Mouse (Mus musculus) hindbrain, embryonic 14.5 days (tissue): ENCODE results near the gene Gde1. TPM values are rescaled to one million over a fixed set of nuclear protein-coding genes. Genes with fewer than 3 reads are reported as not detected.
A peak's percentile ranks its signal among the peaks of the same experiment; 100 is the strongest.

Experiments used
- ATAC-seq: fragments of 200-750 bp; cut with Nextera tagmentation; 2 replicates; pipeline ENCODE4 v1.8.0; 2017; ENCODE audit warnings: moderate number of reproducible peaks, mild to moderate bottlenecking, moderate TSS enrichment, moderate library complexity; ENCODE audit not compliant: low FRiP score
- DNase-seq: peaks from one replicate; pipeline ENCODE4 v3.0.0-alpha.2; 2015; ENCODE audit warnings: low spot score
- H3K27ac ChIP-seq: fragments of 300-500 bp; sonication (generic); 2 replicates; pipeline ENCODE4 v1.5.1; 2014; ENCODE audit warnings: mild to moderate bottlenecking, moderate library complexity
- H3K27me3 ChIP-seq: fragments of 300-500 bp; sonication (generic); 2 replicates; pipeline ENCODE4 v1.6.1; 2014; ENCODE audit warnings: mild to moderate bottlenecking, low read length, mixed read lengths; ENCODE audit not compliant: control insufficient read depth, insufficient read depth
- H3K36me3 ChIP-seq: fragments of 300-500 bp; sonication (generic); replicated peaks from 2 replicates; pipeline ENCODE4 v1.6.1; 2014; ENCODE audit not compliant: control insufficient read depth, insufficient read depth
- H3K4me1 ChIP-seq: fragments of 300-500 bp; sonication (generic); replicated peaks from 2 replicates; pipeline ENCODE4 v1.6.1; 2014; ENCODE audit warnings: antibody characterized with exemption, low read length, mixed read lengths; ENCODE audit not compliant: control insufficient read depth, insufficient read depth
- H3K4me2 ChIP-seq: fragments of 300-500 bp; sonication (generic); replicated peaks from 2 replicates; pipeline ENCODE4 v1.6.1; 2014; ENCODE audit warnings: mild to moderate bottlenecking, moderate library complexity
- H3K4me3 ChIP-seq: fragments of 300-500 bp; sonication (generic); replicated peaks from 2 replicates; pipeline ENCODE4 v1.5.1; 2014; ENCODE audit warnings: mild to moderate bottlenecking, low read length
- H3K9ac ChIP-seq: fragments of 300-500 bp; sonication (generic); 2 replicates; pipeline ENCODE4 v1.6.1; 2014
- H3K9me3 ChIP-seq: fragments of 300-500 bp; sonication (generic); 2 replicates; pipeline ENCODE4 v1.6.1; 2016; ENCODE audit warnings: low read length; ENCODE audit not compliant: control insufficient read depth
- WGBS: fragments of 180-500 bp; shearing (Covaris S2); extraction: QIAGEN DNeasy Blood & Tissue Kit; methylation state at CpG from one replicate; pipeline ENCODE4 v1.1.7; 2014; 5-methylcytosine and 5-hydroxymethylcytosine counted together
- polyA plus RNA-seq: library from polyadenylated mRNA; unstranded; fragments of >200 nt; fragmentation: Nextera tagmentation; extraction: Ambion mirVana; gene quantifications from 2 replicates; pipeline ENCODE4 v1.2.1, GENCODE M21; 2014

Gene Gde1
- polyA plus RNA-seq, 1 experiment from 2014 or later = 228 TPM

GRCm38 (mm10) chr7:118738730-118739129, 33.2 kb upstream of the Gde1 start:
- Histone ChIP-seq H3K36me3 (peaks cover 28% of the 10 kb centered on the region), H3K4me2 (no peak overlapping the region), H3K27ac (no peak overlapping the region), H3K9ac (no peak overlapping the region), H3K4me1 (peaks cover 14% of the 10 kb centered on the region; the same call in 1 of the 2 replicates), H3K4me3 (no peak overlapping the region), H3K27me3 (no peaks in the 10 kb centered on the region), H3K9me3 (no peaks in the 10 kb centered on the region)
- no peak for DNase-seq
- 77% methylated on average over 1 of the region's 1 CpGs for WGBS
- ATAC-seq = no peak

GRCm38 (mm10) chr7:118733225-118733624, 27.6 kb upstream of the Gde1 start:
- WGBS = 94% methylated on average over 13 of the region's 13 CpGs
- ATAC-seq = no peak
- H3K27ac ChIP-seq = no peak overlapping the region
- H3K27me3 ChIP-seq = no peaks in the 10 kb centered on the region
- DNase-seq = no peak
- H3K4me3 ChIP-seq = no peak overlapping the region
- H3K9me3 ChIP-seq = no peaks in the 10 kb centered on the region
- no peak overlapping the region for H3K9ac ChIP-seq
- no peaks in the 10 kb centered on the region for H3K4me1 ChIP-seq
- H3K36me3 ChIP-seq = peaks cover 76% of the 10 kb centered on the region
- H3K4me2 ChIP-seq = no peak overlapping the region

GRCm38 (mm10) chr7:118731781-118732180, 26.2 kb upstream of the Gde1 start:
- no peak overlapping the region for H3K9ac ChIP-seq
- no peaks in the 10 kb centered on the region for H3K4me1 ChIP-seq
- ATAC-seq = no peak
- H3K27me3 ChIP-seq = no peaks in the 10 kb centered on the region
- no peak overlapping the region for H3K4me3 ChIP-seq
- H3K27ac ChIP-seq = no peak overlapping the region
- H3K4me2 ChIP-seq = no peak overlapping the region
- peaks cover 84% of the 10 kb centered on the region for H3K36me3 ChIP-seq
- 98% methylated on average over 3 of the region's 3 CpGs for WGBS
- no peaks in the 10 kb centered on the region for H3K9me3 ChIP-seq
- DNase-seq = no peak

GRCm38 (mm10) chr7:118728846-118729587, 23.4 kb upstream of the Gde1 start:
- Histone ChIP-seq H3K4me1 (no peaks in the 10 kb centered on the region), H3K9ac (no peak overlapping the region), H3K9me3 (no peaks in the 10 kb centered on the region), H3K4me2 (no peak overlapping the region), H3K27me3 (no peaks in the 10 kb centered on the region), H3K36me3 (peaks cover 97% of the 10 kb centered on the region), H3K27ac (no peak overlapping the region), H3K4me3 (no peak overlapping the region)
- 94% methylated on average over 13 of the region's 13 CpGs for WGBS
- ATAC-seq (no peak), DNase-seq (no peak)

GRCm38 (mm10) chr7:118725459-118725858, 19.9 kb upstream of the Gde1 start:
- Histone ChIP-seq H3K36me3 (peaks cover 96% of the 10 kb centered on the region), H3K4me1 (no peaks in the 10 kb centered on the region), H3K4me2 (no peak overlapping the region), H3K9me3 (no peaks in the 10 kb centered on the region), H3K27ac (no peak overlapping the region), H3K9ac (no peak overlapping the region), H3K27me3 (no peaks in the 10 kb centered on the region), H3K4me3 (no peak overlapping the region)
- DNase-seq = no peak
- ATAC-seq = no peak
- WGBS = 92% methylated on average over 2 of the region's 2 CpGs

- Histone ChIP-seq H3K9ac (no peak overlapping the region), H3K4me2 (no peak overlapping the region), H3K9me3 (no peaks in the 10 kb centered on the region), H3K27ac (no peak overlapping the region), H3K36me3 (peaks cover 95% of the 10 kb centered on the region), H3K4me3 (no peak overlapping the region), H3K27me3 (no peaks in the 10 kb centered on the region), H3K4me1 (no peaks in the 10 kb centered on the region)
- DNase-seq (no peak), ATAC-seq (no peak)
- WGBS = 93% methylated on average over 9 of the region's 9 CpGs
These were observed 18.3 kb upstream of the Gde1 start for GRCm38 (mm10) chr7:118723927-118724326.

GRCm38 (mm10) chr7:118718066-118718465, 12.5 kb upstream of the Gde1 start:
- H3K9me3 ChIP-seq = no peaks in the 10 kb centered on the region
- DNase-seq (no peak), ATAC-seq (no peak)
- no peak overlapping the region for H3K4me2 ChIP-seq
- H3K27ac ChIP-seq = no peak overlapping the region
- H3K27me3 ChIP-seq = no peaks in the 10 kb centered on the region
- H3K4me1 ChIP-seq = peaks cover 12% of the 10 kb centered on the region
- no peak overlapping the region for H3K4me3 ChIP-seq
- 96% methylated on average over 4 of the region's 4 CpGs for WGBS
- H3K36me3 ChIP-seq = peaks cover 72% of the 10 kb centered on the region
- no peak overlapping the region for H3K9ac ChIP-seq

GRCm38 (mm10) chr7:118714873-118715272, 9.3 kb upstream of the Gde1 start:
- H3K4me1 ChIP-seq = peaks cover 13% of the 10 kb centered on the region
- no peak overlapping the region for H3K9ac ChIP-seq
- H3K9me3 ChIP-seq = no peaks in the 10 kb centered on the region
- H3K27ac ChIP-seq = no peak overlapping the region
- no peaks in the 10 kb centered on the region for H3K27me3 ChIP-seq
- H3K36me3 ChIP-seq = peaks cover 42% of the 10 kb centered on the region
- ATAC-seq (no peak), DNase-seq (no peak)
- no peak overlapping the region for H3K4me3 ChIP-seq
- no peak overlapping the region for H3K4me2 ChIP-seq
- 84% methylated on average over 1 of the region's 1 CpGs for WGBS

GRCm38 (mm10) chr7:118712228-118713173, 6.9 kb upstream of the Gde1 start, which contains the start of gene Ccp110:
Gene Ccp110, plus strand, starts transcription at chr7:118712552.
- no peaks in the 10 kb centered on the region for H3K27me3 ChIP-seq
- peak within 1 kb of the TSS; percentile 64 for H3K4me3 ChIP-seq
- peak within 1 kb of the TSS; percentile 69 for H3K9ac ChIP-seq
- DNase-seq (peak; percentile 95), ATAC-seq (peak; percentile 97)
- H3K9me3 ChIP-seq = no peaks in the 10 kb centered on the region
- under 1% methylated on average over 48 of the region's 48 CpGs for WGBS
- H3K4me2 ChIP-seq = peak within 1 kb of the TSS; percentile 61
- H3K4me1 ChIP-seq = peaks cover 13% of the 10 kb centered on the region
- peak within 1 kb of the TSS; percentile 73 for H3K27ac ChIP-seq
- peaks cover 21% of the 10 kb centered on the region for H3K36me3 ChIP-seq
